Mouse (Mus musculus) mouse embryonic stem cell (cell line): Measurements from ENCODE around the gene Dixdc1.
"Not testable (repeated sequence)": the region's sequence is repeated elsewhere in the genome, so short reads cannot be mapped to it uniquely, and the experiment has no call there.

Source experiments
- in situ Hi-C, 2 experiments: fragments of 300-500 bp; cut with MboI; formaldehyde crosslinking; loops; 1 replicate in 1 of 2; 3 replicates in 1 of 2; pipeline ENCODE4 v1.14.3; 2019 to 2020; ENCODE audit warnings: low sequenced_read_pairs in 2 of 2, low pct_unique_long_range_greater_than_20kb in 1 of 2, mixed read lengths in 1 of 2; ENCODE audit not compliant: unreplicated experiment in 1 of 2

The Dixdc1 gene

GRCm38 (mm10) chr9:50667579-50668498 is 71.5 kb downstream of the Dixdc1 start:
- in situ Hi-C loops, result no loop called here

DNA sequence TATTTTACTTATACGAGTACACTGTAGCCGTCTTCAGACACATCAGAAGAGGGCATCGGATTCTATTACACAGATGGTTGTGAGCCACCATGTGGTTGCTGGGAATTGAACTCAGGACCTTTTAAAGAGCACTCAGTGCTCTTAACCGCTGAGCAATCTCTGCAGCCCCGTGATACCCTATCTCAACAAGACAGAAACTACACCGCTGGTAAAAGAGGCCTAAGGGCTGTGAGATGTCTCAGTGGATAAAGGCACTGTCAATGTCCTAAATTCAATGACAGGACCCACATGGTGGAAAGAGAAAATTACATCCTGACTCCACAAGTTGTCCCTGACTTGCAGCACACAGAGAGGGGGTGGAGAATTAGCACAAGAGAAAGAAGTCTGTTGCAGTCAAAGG is 72.9 kb downstream of the Dixdc1 start:
- in situ Hi-C loops, result no loop called here

GRCm38 (mm10) chr9:50664826-50665225 is 74.5 kb downstream of the Dixdc1 start:
- in situ Hi-C loops, result no loop called here

DNA sequence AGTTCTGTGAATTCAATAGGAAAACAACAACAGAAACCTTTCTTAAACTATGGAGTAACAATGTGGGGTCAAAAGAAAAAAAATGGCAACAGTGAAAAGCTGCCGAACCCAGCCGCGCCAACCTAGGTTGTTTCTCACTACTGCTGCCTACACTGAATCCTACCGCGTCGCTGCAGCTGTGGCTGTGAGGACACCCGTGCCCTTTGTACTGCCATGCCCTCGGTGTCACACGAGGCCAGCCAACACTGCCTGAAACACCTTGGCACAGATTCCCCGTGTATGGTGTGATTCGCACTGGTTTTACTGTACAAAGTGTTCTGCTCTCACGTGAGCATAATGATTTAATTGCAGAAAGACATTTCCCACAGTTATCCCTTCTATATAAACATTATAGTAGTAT is 78.9 kb downstream of the Dixdc1 start:
- in situ Hi-C loops, result no loop called here

DNA sequence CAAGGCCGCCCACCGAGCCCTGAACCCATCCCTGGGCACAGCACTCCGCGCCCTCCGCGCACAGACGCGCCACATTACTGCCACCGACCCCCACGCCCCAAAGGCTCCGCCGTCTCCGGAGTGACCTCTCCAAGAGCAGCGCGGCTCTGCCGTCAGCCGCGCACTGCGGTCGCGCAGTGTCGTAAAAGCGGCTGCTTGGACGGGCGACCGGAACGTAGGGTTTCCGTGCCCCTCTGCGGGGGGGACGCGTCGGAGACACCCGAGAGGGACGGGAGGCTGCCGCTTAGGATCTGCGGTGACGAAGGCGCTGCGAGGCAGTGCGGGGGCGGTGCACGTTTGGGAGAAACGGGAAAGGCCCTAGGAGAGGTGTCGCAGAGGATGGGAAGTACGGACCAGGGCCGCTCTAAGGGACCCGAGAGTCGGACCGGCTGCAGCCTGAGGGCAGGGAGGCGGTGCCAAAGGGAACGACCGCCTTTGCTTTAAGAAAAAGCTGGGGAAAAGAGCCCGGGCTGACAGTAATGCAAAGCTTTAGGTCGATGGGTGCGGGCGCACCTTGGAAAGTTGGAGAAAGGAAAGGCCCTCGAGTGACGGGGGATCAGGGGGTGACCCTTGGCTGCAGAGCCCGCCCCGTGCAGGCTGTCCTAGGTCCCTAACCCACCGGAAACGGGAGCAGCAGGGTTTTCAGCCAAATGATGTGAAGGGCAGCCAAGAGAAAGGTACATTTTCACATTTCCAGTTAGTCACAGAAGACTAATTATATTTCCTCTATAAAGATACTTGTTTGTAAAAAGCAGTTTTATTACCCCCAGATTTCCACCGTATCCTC is 79.7 kb downstream of the Dixdc1 start, which contains the start of gene Dlat:
Dlat (minus strand) TSS at position 389 of the 826 bp plus-strand sequence.
- in situ Hi-C loops, result no loop called here

- in situ Hi-C loops, result no loop called here
These were observed 80.4 kb downstream of the Dixdc1 start for GRCm38 (mm10) chr9:50658941-50659388.

GRCm38 (mm10) chr9:50658391-50658790 is 80.9 kb downstream of the Dixdc1 start:
- in situ Hi-C loops, result no loop called here

DNA sequence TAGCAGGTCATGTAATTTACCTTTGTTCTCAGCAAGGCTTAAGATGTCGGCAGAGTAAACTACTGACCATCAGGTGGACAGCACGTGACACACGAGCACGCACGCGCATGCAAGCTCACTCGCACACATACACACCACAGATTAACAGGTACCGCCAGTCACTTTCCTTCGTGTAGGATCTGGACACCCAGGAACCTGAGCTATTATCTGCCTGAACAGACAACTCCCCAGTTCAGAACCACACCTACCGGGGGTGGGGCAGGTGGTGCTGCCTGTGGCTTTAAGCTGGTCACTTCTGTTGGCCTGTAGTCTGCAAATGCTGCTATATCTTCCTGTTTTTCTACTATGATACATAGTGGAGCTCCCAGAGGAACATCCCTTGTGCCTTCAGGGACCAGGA is 88.8 kb downstream of the Dixdc1 start:
- in situ Hi-C loops, result no loop called here

DNA sequence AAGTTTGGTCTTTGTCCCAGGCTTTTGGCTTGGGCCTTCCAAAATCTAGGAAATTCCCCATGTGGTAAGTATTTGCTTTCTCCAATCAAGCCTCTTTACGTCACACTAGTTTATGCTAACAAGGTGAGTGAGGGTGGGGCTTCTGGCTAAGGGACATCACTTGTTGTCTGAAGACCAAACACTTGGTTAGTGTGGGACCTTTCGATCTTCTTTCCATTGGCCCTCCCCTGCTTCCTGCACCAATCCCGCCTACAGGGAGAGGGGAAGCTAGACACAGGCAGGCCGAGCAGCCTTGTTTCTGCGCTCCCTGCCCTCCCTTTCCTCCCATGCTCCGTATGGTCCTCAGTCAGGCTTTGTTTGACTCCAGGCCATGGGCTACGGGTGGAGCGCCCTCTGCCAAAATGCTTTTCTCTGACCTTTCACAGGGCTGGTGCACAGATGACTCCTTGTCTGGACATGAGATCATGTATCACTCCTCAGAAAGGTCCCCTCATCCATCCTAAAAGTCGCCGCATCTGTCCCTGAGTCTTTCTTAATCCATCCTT is 92.4 kb downstream of the Dixdc1 start:
- in situ Hi-C loops, result no loop called here

DNA sequence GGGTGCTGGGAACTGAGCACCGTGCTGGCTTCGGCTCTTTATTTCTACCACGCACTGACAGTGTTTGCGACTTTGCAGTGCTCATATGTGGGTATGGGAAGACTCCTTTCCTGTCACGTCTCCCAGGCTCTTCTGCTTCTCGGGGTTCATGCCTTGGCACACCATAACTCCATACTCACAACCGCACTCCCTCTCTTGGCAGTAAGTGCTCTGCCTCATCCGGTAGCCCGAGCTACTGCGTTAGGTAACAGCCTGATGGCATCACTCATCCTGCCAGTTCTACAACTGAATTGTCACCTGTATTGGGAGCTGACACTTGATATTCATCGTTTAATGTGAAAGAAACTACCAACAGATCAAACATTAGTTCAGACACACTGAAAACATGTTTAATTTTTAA is 105.0 kb downstream of the Dixdc1 start:
- in situ Hi-C loops, result no loop called here

DNA sequence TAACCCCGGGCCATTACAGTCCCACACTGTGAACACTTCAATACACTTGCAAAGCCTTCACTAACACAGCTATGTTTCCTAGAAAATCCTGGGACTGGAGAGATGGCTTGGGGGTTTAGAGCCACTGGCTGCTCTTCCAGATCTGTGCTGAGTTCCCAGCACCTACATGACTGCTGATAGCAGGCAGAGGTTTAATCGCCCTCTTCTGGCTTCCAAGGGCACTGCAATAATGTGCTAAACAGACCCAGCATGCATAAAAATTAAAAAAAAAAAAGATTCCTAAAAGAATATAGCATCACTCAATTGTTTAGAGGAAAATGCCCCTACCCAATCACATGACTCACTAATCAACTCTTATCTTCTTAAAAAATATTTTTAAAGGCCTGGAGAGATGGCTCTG is 106.3 kb downstream of the Dixdc1 start:
- in situ Hi-C loops, result no loop called here

DNA sequence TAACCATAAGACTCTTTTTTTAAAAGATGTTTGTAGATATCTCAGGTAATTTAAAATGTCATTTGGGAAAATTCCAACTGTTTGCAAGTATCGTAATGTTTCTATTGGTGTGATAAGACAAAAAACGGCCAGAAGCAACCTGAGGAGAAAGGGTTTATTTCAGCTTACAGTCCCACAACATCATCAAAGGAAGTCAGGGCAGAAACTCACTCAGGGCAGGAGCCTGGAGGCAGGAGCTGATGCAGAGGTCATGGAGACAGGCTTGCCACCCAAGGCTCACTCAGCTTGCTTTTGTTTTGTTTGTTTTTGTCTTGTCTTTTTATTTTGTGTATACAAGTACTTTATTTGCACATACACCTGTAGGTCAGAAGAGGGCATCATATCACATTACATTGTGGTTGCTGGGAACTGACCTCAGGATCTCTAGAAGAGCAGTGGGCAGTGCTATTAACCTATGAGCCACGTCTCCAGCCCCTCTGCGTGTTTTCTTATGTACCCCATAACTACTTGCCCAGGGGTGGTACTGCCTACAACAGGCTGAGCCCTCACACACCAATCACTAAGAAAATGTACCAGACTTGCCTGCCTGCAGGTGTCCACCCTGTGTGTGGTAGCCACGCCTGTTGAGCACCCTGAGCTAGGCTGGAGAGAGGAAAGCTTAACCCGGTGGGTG is 107.2 kb downstream of the Dixdc1 start:
- in situ Hi-C loops, result no loop called here

DNA sequence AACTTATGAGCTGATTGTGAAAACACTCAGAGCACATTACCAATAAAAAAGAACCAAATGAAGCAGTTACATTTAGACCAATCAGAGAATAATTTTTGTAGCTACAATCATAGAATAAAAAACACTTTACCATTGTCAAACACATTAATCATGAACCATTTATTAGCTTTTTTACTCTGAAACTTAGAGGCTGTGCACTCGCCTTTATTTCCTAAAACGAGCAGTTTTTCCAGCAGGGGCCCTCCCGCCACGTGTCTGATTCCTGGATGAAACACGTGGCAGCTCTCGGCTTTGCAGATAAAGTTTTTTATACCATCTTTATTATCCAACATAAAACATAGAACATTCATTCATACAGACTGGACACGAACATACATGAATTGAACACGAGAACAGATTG is 108.4 kb downstream of the Dixdc1 start:
- in situ Hi-C loops, result not testable (repeated sequence)

GRCm38 (mm10) chr9:50617794-50618330 is 121.5 kb downstream of the Dixdc1 start:
- in situ Hi-C loops, result no loop called here

- in situ Hi-C loops, result no loop called here
These were observed 122.3 kb downstream of the Dixdc1 start, which contains the start of the genes Pih1d2 and Nkapd1 for GRCm38 (mm10) chr9:50616766-50617603. TSS of gene Pih1d2 (plus strand) at chr9:50617321. TSS of gene Nkapd1 (minus strand) at chr9:50617464.

GRCm38 (mm10) chr9:50616161-50616560 is 123.2 kb downstream of the Dixdc1 start:
- in situ Hi-C loops, result no loop called here
